Mouse (Mus musculus) hindbrain, embryonic 15.5 days (tissue): ENCODE data around the gene A230050P20Rik. TPM values are rescaled to one million over a fixed set of nuclear protein-coding genes. Genes with fewer than 3 reads are reported as not detected.

Experiments
- ATAC-seq: fragments of 200-750 bp; cut with Nextera tagmentation; 2 replicates; pipeline ENCODE4 v1.8.0; 2017; ENCODE audit warnings: low read depth, moderate number of reproducible peaks, moderate TSS enrichment; ENCODE audit not compliant: low FRiP score
- H3K27ac ChIP-seq: fragments of 300-500 bp; sonication (generic); replicated peaks from 2 replicates; pipeline ENCODE4 v1.5.1; 2015; ENCODE audit warnings: mild to moderate bottlenecking, inconsistent platforms
- H3K27me3 ChIP-seq: fragments of 300-500 bp; sonication (generic); 2 replicates; pipeline ENCODE4 v1.6.1; 2015; ENCODE audit warnings: control low read depth, inconsistent platforms
- H3K36me3 ChIP-seq: fragments of 300-500 bp; sonication (generic); 2 replicates; pipeline ENCODE4 v1.6.1; 2015; ENCODE audit warnings: control low read depth, inconsistent platforms
- H3K4me1 ChIP-seq: fragments of 300-500 bp; sonication (generic); replicated peaks from 2 replicates; pipeline ENCODE4 v1.6.1; 2015; ENCODE audit warnings: control low read depth, inconsistent platforms
- H3K4me2 ChIP-seq: fragments of 300-500 bp; sonication (generic); 2 replicates; pipeline ENCODE4 v1.6.1; 2015; ENCODE audit warnings: moderate library complexity, mild to moderate bottlenecking, inconsistent platforms
- H3K4me3 ChIP-seq: fragments of 300-500 bp; sonication (generic); 2 replicates; pipeline ENCODE4 v1.5.1; 2015; ENCODE audit warnings: mild to moderate bottlenecking, inconsistent platforms
- H3K9ac ChIP-seq: fragments of 300-500 bp; sonication (generic); 2 replicates; pipeline ENCODE4 v1.6.1; 2015; ENCODE audit warnings: inconsistent platforms
- H3K9me3 ChIP-seq: fragments of 300-500 bp; sonication (generic); 2 replicates; pipeline ENCODE4 v1.6.1; 2016; ENCODE audit warnings: control low read depth, inconsistent platforms
- WGBS: fragments of 180-500 bp; shearing (Covaris S2); methylation state at CpG from one replicate; pipeline ENCODE4 v1.1.7; 2015; 5-methylcytosine and 5-hydroxymethylcytosine counted together
- microRNA-seq: library from miRNA; unstranded; fragments of <30 nt; microRNA quantifications from one replicate; pipeline ENCODE4, GENCODE M21; 2016
- polyA plus RNA-seq: library from polyadenylated mRNA; unstranded; fragments of >200 nt; fragmentation: Nextera tagmentation; extraction: Ambion mirVana; gene quantifications from 2 replicates; pipeline ENCODE4 v1.2.1, GENCODE M21; 2015

Gene A230050P20Rik
- polyA plus RNA-seq, 1 experiment from 2014 or later = 13.2 TPM

- H3K4me2 ChIP-seq = no peak overlapping the region
- no peak for ATAC-seq
- 87% methylated on average over 9 of the region's 9 CpGs for WGBS
- H3K9me3 ChIP-seq = no peaks in the 10 kb centered on the region
- no peak overlapping the region for H3K27ac ChIP-seq
- peaks cover 99% of the 10 kb centered on the region for H3K36me3 ChIP-seq
- H3K9ac ChIP-seq = no peak overlapping the region
- H3K4me3 ChIP-seq = no peak overlapping the region
- H3K27me3 ChIP-seq = no peaks in the 10 kb centered on the region
- no peaks in the 10 kb centered on the region for H3K4me1 ChIP-seq
Observed at GRCm38 (mm10) chr9:20909948-20910347, 41.5 kb downstream of the A230050P20Rik start.

DNA sequence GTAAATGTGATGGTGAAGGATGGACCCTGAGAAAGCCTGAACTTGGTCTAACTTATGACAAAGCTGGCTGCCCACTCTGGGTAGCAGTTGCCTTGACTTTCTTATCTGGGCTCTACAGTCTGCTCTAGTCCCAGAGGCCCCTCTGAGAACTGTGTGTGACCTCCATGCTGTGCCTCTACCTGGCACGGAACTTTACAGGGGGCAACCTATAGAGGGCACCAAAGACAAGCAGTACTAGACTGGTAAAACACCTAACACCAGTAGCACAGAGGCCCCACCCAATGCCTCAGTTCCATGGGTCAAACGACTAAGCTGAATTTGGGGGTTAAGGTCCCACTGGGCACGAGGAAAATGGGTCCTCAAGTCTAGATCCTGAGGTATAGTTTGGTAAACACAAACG is 47.7 kb downstream of the A230050P20Rik start:
- peaks cover 98% of the 10 kb centered on the region for H3K36me3 ChIP-seq
- no peak overlapping the region for H3K4me3 ChIP-seq
- H3K9ac ChIP-seq = no peak overlapping the region
- no peak for ATAC-seq
- no peak overlapping the region for H3K27ac ChIP-seq
- H3K9me3 ChIP-seq = no peaks in the 10 kb centered on the region
- H3K4me1 ChIP-seq = no peaks in the 10 kb centered on the region
- H3K4me2 ChIP-seq = no peak overlapping the region
- no peaks in the 10 kb centered on the region for H3K27me3 ChIP-seq
- WGBS = 89% methylated on average over 4 of the region's 4 CpGs

- Histone ChIP-seq H3K4me2 (no peak overlapping the region), H3K36me3 (peaks cover 94% of the 10 kb centered on the region), H3K4me1 (no peaks in the 10 kb centered on the region), H3K4me3 (no peak overlapping the region), H3K9me3 (no peaks in the 10 kb centered on the region), H3K9ac (no peak overlapping the region), H3K27ac (no peak overlapping the region), H3K27me3 (no peaks in the 10 kb centered on the region)
- ATAC-seq = no peak
- 89% methylated on average over 3 of the region's 3 CpGs for WGBS
Observed at GRCm38 (mm10) chr9:20923258-20923657, 54.8 kb downstream of the A230050P20Rik start.

Small RNA genes within 50 kb of the gene (microRNA-seq; reads per million reads assigned to microRNA genes)
- 0.87 reads per million for gene Mir7081

Other genes starting within 250 kb of the A230050P20Rik start
- gene Ubl5, start 225.8 kb upstream of the A230050P20Rik start, polyA plus RNA-seq = 441 and 476 TPM in 2 replicates
- gene Fbxl12, start 223.9 kb upstream of the A230050P20Rik start, polyA plus RNA-seq = 13.8 TPM in 2 replicates
- gene Pin1, start 216.5 kb upstream of the A230050P20Rik start, polyA plus RNA-seq = 66.0 and 66.3 TPM in 2 replicates
- 199 and 226 TPM in 2 replicates for gene Olfm2, start 122.3 kb upstream of the A230050P20Rik start, polyA plus RNA-seq
- gene Col5a3, start 53.6 kb upstream of the A230050P20Rik start, polyA plus RNA-seq = 1.1 and 1.2 TPM in 2 replicates
- not detected in 2 replicates for gene Rdh8, start 50.1 kb upstream of the A230050P20Rik start, polyA plus RNA-seq
- 14.7 and 15.1 TPM in 2 replicates for gene Angptl6, start 11.1 kb downstream of the A230050P20Rik start, polyA plus RNA-seq
- gene Ppan, start 19.5 kb downstream of the A230050P20Rik start, polyA plus RNA-seq = 46.3 and 47.5 TPM in 2 replicates
- gene Eif3g, start 30.0 kb downstream of the A230050P20Rik start, polyA plus RNA-seq = 249 and 256 TPM in 2 replicates
- 60.5 and 63.9 TPM in 2 replicates for gene Dnmt1, start 91.2 kb downstream of the A230050P20Rik start, polyA plus RNA-seq
- gene S1pr2, start 108.1 kb downstream of the A230050P20Rik start, polyA plus RNA-seq = 8.5 and 10.8 TPM in 2 replicates
- 109 and 114 TPM in 2 replicates for gene Mrpl4, start 134.1 kb downstream of the A230050P20Rik start, polyA plus RNA-seq
- 3.4 and 3.9 TPM in 2 replicates for gene Icam1, start 147.3 kb downstream of the A230050P20Rik start, polyA plus RNA-seq
- gene Icam4, start 160.7 kb downstream of the A230050P20Rik start, polyA plus RNA-seq = not detected in 2 replicates
- 1.7 and 2.6 TPM in 2 replicates for gene Icam5, start 163.4 kb downstream of the A230050P20Rik start, polyA plus RNA-seq
- gene Zglp1, start 198.5 kb downstream of the A230050P20Rik start, polyA plus RNA-seq = 0.58 and 3.0 TPM in 2 replicates
- 1.7 and 2.8 TPM in 2 replicates for gene Gm49373, start 204.5 kb downstream of the A230050P20Rik start, polyA plus RNA-seq
- gene Fdx1l, start 205.0 kb downstream of the A230050P20Rik start, polyA plus RNA-seq = 71.0 and 74.1 TPM in 2 replicates
- gene Gm38431, start 223.4 kb downstream of the A230050P20Rik start, polyA plus RNA-seq = 1.3 and 3.1 TPM in 2 replicates
- gene Raver1, start 223.4 kb downstream of the A230050P20Rik start, polyA plus RNA-seq = 31.7 and 37.8 TPM in 2 replicates